Mouse (Mus musculus) CH12.LX (cell line): ENCODE data around the gene Gpr107. TPM values are rescaled to one million over a fixed set of nuclear protein-coding genes. Genes with fewer than 3 reads are reported as not detected.

Experiments
- DNase-seq: peaks from one replicate; pipeline ENCODE4 v3.0.0-alpha.2; 2013; ENCODE audit errors: extremely low read depth
- H3K27ac ChIP-seq: 2 replicates; pipeline ENCODE4 v1.5.1; 2012; ENCODE audit warnings: low read depth, mild to moderate bottlenecking, control low read depth, moderate library complexity; ENCODE audit not compliant: insufficient read depth
- H3K27me3 ChIP-seq: replicated peaks from 2 replicates; pipeline ENCODE3; 2012; ENCODE audit warnings: inconsistent platforms
- H3K36me3 ChIP-seq, 2 experiments: replicated peaks in 1 of 2; 2 replicates each; pipeline versions ENCODE3 to v1.6.1; 2012; ENCODE audit warnings: inconsistent platforms in 1 of 2, low read length in 1 of 2, mild to moderate bottlenecking in 1 of 2, mixed read lengths in 1 of 2, moderate library complexity in 1 of 2; ENCODE audit not compliant: control insufficient read depth in 1 of 2, insufficient read depth in 1 of 2
- H3K4me1 ChIP-seq, 2 experiments: 2 replicates each; pipeline ENCODE4 v1.6.1; 2012; ENCODE audit warnings: inconsistent platforms in 1 of 2, moderate library complexity in 1 of 2; ENCODE audit not compliant: insufficient read depth in 2 of 2, control insufficient read depth in 1 of 2
- H3K4me2 ChIP-seq: 2 replicates; pipeline ENCODE4 v1.6.1; 2012; ENCODE audit warnings: low read depth, mild to moderate bottlenecking, control low read depth; ENCODE audit not compliant: poor library complexity, insufficient read depth, severe bottlenecking
- H3K4me3 ChIP-seq, 3 experiments: fragments of 150-350 bp in 1 of 3; sonication (generic) in 1 of 3; replicated peaks in 1 of 3; 2 replicates each; pipeline versions ENCODE3 to v1.5.1; 2011 to 2012; ENCODE audit warnings: low read depth in 2 of 3, low read length in 2 of 3, mild to moderate bottlenecking in 2 of 3, moderate library complexity in 2 of 3, control low read depth in 1 of 3, improper control_type of control experiment in 1 of 3, inconsistent platforms in 1 of 3, mixed read lengths in 1 of 3; ENCODE audit not compliant: poor library complexity in 1 of 3
- H3K79me2 ChIP-seq: replicated peaks from 2 replicates; pipeline ENCODE4 v1.6.1; 2012; ENCODE audit warnings: mild to moderate bottlenecking, moderate library complexity; ENCODE audit not compliant: control insufficient read depth, poor library complexity, insufficient read depth, severe bottlenecking; ENCODE audit errors: extremely low read depth
- H3K9ac ChIP-seq: 2 replicates; pipeline ENCODE4 v1.6.1; 2012; ENCODE audit warnings: low read depth, mild to moderate bottlenecking, control low read depth, moderate library complexity; ENCODE audit not compliant: insufficient read depth
- H3K9me3 ChIP-seq: replicated peaks from 2 replicates; pipeline ENCODE3; 2012; ENCODE audit warnings: low read length, inconsistent platforms, mixed read lengths
- CHD2 ChIP-seq: IDR thresholded peaks from 2 replicates; pipeline ENCODE4 v1.6.1; 2011; ENCODE audit warnings: low read length, improper control_type of control experiment
- EP300 ChIP-seq: IDR thresholded peaks from 2 replicates; pipeline ENCODE4 v1.6.1; 2011; ENCODE audit warnings: low read length, improper control_type of control experiment
- ETS1 ChIP-seq: conservative IDR thresholded peaks from 2 replicates; pipeline ENCODE4 v1.6.1; 2012; ENCODE audit warnings: low read depth, mild to moderate bottlenecking, inconsistent platforms, low read length, improper control_type of control experiment, moderate library complexity
- GABPA ChIP-seq: IDR thresholded peaks from 2 replicates; pipeline ENCODE4 v1.6.1; 2012; ENCODE audit warnings: low read depth, low read length, improper control_type of control experiment, inconsistent platforms; ENCODE audit not compliant: insufficient replicate concordance
- JUND ChIP-seq: conservative IDR thresholded peaks from 2 replicates; pipeline ENCODE4 v1.6.1; 2011; ENCODE audit warnings: low read depth, low read length, improper control_type of control experiment
- KAT2A ChIP-seq: IDR thresholded peaks from 2 replicates; pipeline ENCODE4 v1.6.1; 2012; ENCODE audit warnings: low read length, improper control_type of control experiment, inconsistent platforms; ENCODE audit not compliant: insufficient replicate concordance
- MEF2A ChIP-seq: IDR thresholded peaks from 2 replicates; pipeline ENCODE4 v1.6.1; 2014; ENCODE audit warnings: low read depth, mild to moderate bottlenecking, inconsistent platforms, low read length, improper control_type of control experiment, borderline replicate concordance
- NELFE ChIP-seq: IDR thresholded peaks from 2 replicates; pipeline ENCODE4 v1.6.1; 2011; ENCODE audit warnings: low read depth, low read length, improper control_type of control experiment
- PAX5 ChIP-seq: IDR thresholded peaks from 2 replicates; pipeline ENCODE4 v1.6.1; 2012; ENCODE audit warnings: low read length, inconsistent platforms, mixed read lengths
- POLR2A ChIP-seq: IDR thresholded peaks from 2 replicates; pipeline ENCODE4 v1.6.1; 2011; ENCODE audit warnings: low read depth, mild to moderate bottlenecking, improper control_type of control experiment, low read length
- RAD21 ChIP-seq: IDR thresholded peaks from 2 replicates; pipeline ENCODE4 v1.6.1; 2011; ENCODE audit warnings: low read depth, mild to moderate bottlenecking, low read length, improper control_type of control experiment, moderate library complexity
- TCF12 ChIP-seq: IDR thresholded peaks from 2 replicates; pipeline ENCODE4 v1.6.1; 2014; ENCODE audit warnings: low read depth, mild to moderate bottlenecking, inconsistent platforms, low read length, improper control_type of control experiment
- USF1 ChIP-seq: IDR thresholded peaks from 2 replicates; pipeline ENCODE4 v1.6.1; 2014; ENCODE audit warnings: low read depth, mild to moderate bottlenecking, inconsistent platforms, low read length, improper control_type of control experiment
- USF2 ChIP-seq: conservative IDR thresholded peaks from 2 replicates; pipeline ENCODE4 v1.6.1; 2011; ENCODE audit warnings: low read depth, low read length, improper control_type of control experiment
- ZKSCAN1 ChIP-seq: IDR thresholded peaks from 2 replicates; pipeline ENCODE4 v1.6.1; 2012; ENCODE audit warnings: low read depth, inconsistent platforms, low read length, improper control_type of control experiment, borderline replicate concordance
- ZNF384 ChIP-seq: IDR thresholded peaks from 2 replicates; pipeline ENCODE4 v1.6.1; 2012; ENCODE audit warnings: low read depth, low read length, improper control_type of control experiment, inconsistent platforms
- dilution Hi-C: fragments of 300-500 bp; cut with MboI; formaldehyde crosslinking; loops from 2 replicates; pipeline ENCODE4 v1.14.3; 2020; ENCODE audit warnings: low sequenced_read_pairs; ENCODE audit not compliant: extremely low pct_unique_long_range_greater_than_20kb, extremely low pct_ligation_motif_present
- in situ Hi-C: fragments of 300-500 bp; cut with MboI; formaldehyde crosslinking; loops from 3 replicates; pipeline ENCODE4 v1.14.3; 2019; ENCODE audit warnings: low sequenced_read_pairs, low pct_ligation_motif_present, low pct_unique_long_range_greater_than_20kb, mixed read lengths
- polyA plus RNA-seq: library from polyadenylated mRNA; unstranded; fragments of >175 nt; gene quantifications from 2 replicates; pipeline ENCODE4 v1.2.1, GENCODE M21; 2012; ENCODE audit warnings: low read depth; ENCODE audit not compliant: insufficient read length
- total RNA-seq, 2 experiments: library from RNA; depleted of rRNA; stranded (reverse); fragments of 300-350 nt in 1 of 2; fragments of >200 nt in 1 of 2; gene quantifications; 2 replicates each; pipeline ENCODE4 v1.2.3; 2012 to 2014

The Gpr107 gene
- total and polyA plus RNA-seq, 3 experiments: 19.6 to 27.8 (median 24.6) TPM

GRCm38 (mm10) chr2:31125156-31125555, 27.0 kb upstream of the Gpr107 start:
- TF ChIP-seq USF1 (no peak), RAD21 (no peak), ZKSCAN1 (no peak), ETS1 (no peak), NELFE (no peak), PAX5 (no peak), USF2 (no peak), CHD2 (no peak), EP300 (no peak), TCF12 (no peak)
- DNase-seq: no peak
- dilution Hi-C loops (no loop called here), in situ Hi-C loops (no loop called here)
- no peaks in the 10 kb centered on the region for H3K9me3 ChIP-seq
- H3K4me2 ChIP-seq: no peak overlapping the region
- peaks cover 95% of the 10 kb centered on the region for H3K79me2 ChIP-seq
- H3K9ac ChIP-seq: no peak overlapping the region
- H3K4me3 ChIP-seq: no peak overlapping the region
- no peak overlapping the region for H3K27ac ChIP-seq
- peaks cover 21 to 71% of the 10 kb centered on the region in 2 experiments for H3K4me1 ChIP-seq
- no peaks in the 10 kb centered on the region for H3K27me3 ChIP-seq
- peaks cover 22 to 82% of the 10 kb centered on the region in 2 experiments for H3K36me3 ChIP-seq

DNA sequence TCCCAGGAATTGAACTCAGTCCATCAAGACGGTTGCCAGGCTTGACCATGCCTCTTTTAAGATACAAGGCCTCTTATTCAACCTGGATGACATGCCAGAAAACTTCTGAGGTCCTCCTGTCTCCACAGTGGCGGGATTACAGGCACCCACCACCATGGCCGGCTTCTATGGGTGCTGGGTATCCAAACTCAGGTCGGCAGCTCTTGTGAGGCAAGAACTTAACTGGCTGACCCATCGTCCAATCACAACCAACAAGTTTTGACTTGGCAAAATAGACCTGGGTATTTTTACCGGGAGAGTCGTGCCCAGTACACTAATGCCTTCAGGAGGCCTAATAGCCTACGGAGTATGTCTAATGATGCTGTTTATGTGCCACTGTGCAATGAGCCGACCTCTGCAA, 26.1 kb upstream of the Gpr107 start:
- H3K9me3 ChIP-seq: no peaks in the 10 kb centered on the region
- no peak for DNase-seq
- no peak overlapping the region for H3K27ac ChIP-seq
- H3K4me3 ChIP-seq: no peak overlapping the region
- peaks cover 22 to 88% of the 10 kb centered on the region in 2 experiments for H3K36me3 ChIP-seq
- H3K27me3 ChIP-seq: no peaks in the 10 kb centered on the region
- H3K4me2 ChIP-seq: no peak overlapping the region
- no peak for TF ChIP-seq GABPA
- no peak for TF ChIP-seq TCF12
- no peak for TF ChIP-seq KAT2A
- TF ChIP-seq MEF2A: no peak
- no peak for TF ChIP-seq ZNF384
- no peak for TF ChIP-seq JUND
- no peak for TF ChIP-seq POLR2A
- TF ChIP-seq USF1: no peak
- TF ChIP-seq, all 38 proteins: peak for 0
- Histone ChIP-seq H3K4me1 (peaks cover 29 to 78% of the 10 kb centered on the region in 2 experiments), H3K79me2 (peaks cover 98% of the 10 kb centered on the region), H3K9ac (no peak overlapping the region)
- in situ Hi-C loops: no loop called here
- dilution Hi-C loops: no loop called here
